In the genomic region with DNA sequence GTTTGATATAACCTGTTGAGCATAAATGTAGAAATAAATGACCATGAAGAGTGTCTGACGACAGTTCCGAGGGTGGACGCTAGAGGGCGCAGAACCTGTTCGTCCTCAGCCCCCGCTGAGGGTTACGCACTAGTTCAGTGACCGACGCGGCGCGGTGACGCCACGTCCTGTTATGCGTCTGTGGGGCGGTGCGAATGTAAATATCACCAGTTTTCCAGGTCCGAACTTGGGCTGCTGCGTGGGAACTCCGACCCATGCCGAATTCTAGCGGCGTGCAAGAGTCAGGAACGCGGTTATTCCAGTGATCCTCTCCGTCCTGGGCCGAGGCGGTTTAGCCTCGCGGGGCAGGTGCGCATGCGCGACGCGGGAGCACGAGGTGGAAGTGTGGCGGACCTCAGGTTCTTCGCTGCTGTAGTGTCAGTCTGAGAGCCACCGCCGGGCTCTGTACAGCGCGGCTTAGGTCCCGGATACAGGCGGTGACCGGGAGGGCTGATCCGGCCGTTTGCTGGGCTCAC, we compare ENCODE assay signal across 7 mouse cellular contexts. TPM values are rescaled to one million over a fixed set of nuclear protein-coding genes. Genes with fewer than 3 reads are reported as not detected.
DNase-seq lines count a peak whose midpoint lies in the region; ATAC-seq and TF ChIP-seq lines count a peak whose summit lies in the region.

A gene (plus strand): TSS at position 203 of the 515 bp plus-strand sequence.

- H3K4me1 ChIP-seq in embryonic facial prominence, embryonic 11.5 days (ENCODE audit: control insufficient read depth, insufficient read depth, low read length), result no peaks in the 10 kb centered on the region
- 0 out of 2 replicates have a peak, but pooled peaks cover 3% of the 10 kb centered on the region for H3K4me1 ChIP-seq in kidney, adult 2 months (ENCODE audit: control insufficient read depth, insufficient read depth, low read length)
- peaks cover 5% of the 10 kb centered on the region for H3K4me1 ChIP-seq in limb, embryonic 12.5 days (replicated peaks)
- peaks cover 15% of the 10 kb centered on the region for H3K4me1 ChIP-seq in midbrain, embryonic 15.5 days
- H3K4me1 ChIP-seq in spleen, adult 2 months (ENCODE audit: control insufficient read depth, insufficient read depth, insufficient read length), result no peaks in the 10 kb centered on the region; the same call in 1 of the 2 replicates

- WGBS in embryonic facial prominence, embryonic 11.5 days, result under 1% methylated on average over 47 of the region's 47 CpGs
- WGBS in kidney, adult 2 months, result under 1% methylated on average over 47 of the region's 47 CpGs
- under 1% methylated on average over 47 of the region's 47 CpGs for WGBS in limb, embryonic 12.5 days
- under 1% methylated on average over 47 of the region's 47 CpGs for WGBS in midbrain, embryonic 15.5 days
- WGBS in spleen, adult 2 months, result under 1% methylated on average over 47 of the region's 47 CpGs

- no peaks in the 10 kb centered on the region for H3K9me3 ChIP-seq in embryonic facial prominence, embryonic 11.5 days (replicated peaks; ENCODE audit: control insufficient read depth, low read length)
- H3K9me3 ChIP-seq in limb, embryonic 12.5 days, result no peaks in the 10 kb centered on the region
- no peaks in the 10 kb centered on the region for H3K9me3 ChIP-seq in midbrain, embryonic 15.5 days

- peak within 1 kb of the TSS; percentile 82 for H3K27ac ChIP-seq in embryonic facial prominence, embryonic 11.5 days (replicated peaks; ENCODE audit: low read depth, low read length)
- H3K27ac ChIP-seq in kidney, adult 2 months (ENCODE audit: insufficient read depth, low read depth, low read length), result peak within 1 kb of the TSS; percentile 98
- H3K27ac ChIP-seq in limb, embryonic 12.5 days, result peak within 1 kb of the TSS; percentile 96
- peak within 1 kb of the TSS; percentile 92 for H3K27ac ChIP-seq in midbrain, embryonic 15.5 days
- peak within 1 kb of the TSS; percentile 95 for H3K27ac ChIP-seq in spleen, adult 2 months (ENCODE audit: insufficient read depth, low read length)

- no peaks in the 10 kb centered on the region for H3K36me3 ChIP-seq in embryonic facial prominence, embryonic 11.5 days (replicated peaks; ENCODE audit: control insufficient read depth, insufficient read depth, low read depth, low read length)
- no peaks in the 10 kb centered on the region for H3K36me3 ChIP-seq in kidney, adult 2 months (ENCODE audit: control insufficient read depth, insufficient read depth, low read length)
- peaks cover 16% of the 10 kb centered on the region for H3K36me3 ChIP-seq in limb, embryonic 12.5 days
- H3K36me3 ChIP-seq in midbrain, embryonic 15.5 days (replicated peaks), result no peaks in the 10 kb centered on the region; the same call in 1 of the 2 replicates
- H3K36me3 ChIP-seq in spleen, adult 2 months (ENCODE audit: control insufficient read depth, insufficient read depth, low read length), result peaks cover 7% of the 10 kb centered on the region

- peak; percentile 97 for TF ChIP-seq CTCF in kidney, adult 2 months (conservative IDR thresholded peaks at IDR 0.05; ENCODE audit: insufficient read depth, insufficient read length, low read depth, low read length)
- TF ChIP-seq CTCF in spleen, adult 2 months (IDR thresholded peaks at IDR 0.05; ENCODE audit: extremely low read depth, insufficient read depth, insufficient read length, insufficient replicate concordance), result peak; percentile 92

- TF ChIP-seq POLR2A in kidney, adult 2 months (IDR thresholded peaks at IDR 0.05; ENCODE audit: low read depth, low read length), result no peak
- TF ChIP-seq POLR2A in spleen, adult 2 months (IDR thresholded peaks at IDR 0.05; ENCODE audit: low read depth, low read length), result no peak; the same call in none of the 2 replicates

- peak; percentile 94 for ATAC-seq in embryonic facial prominence, embryonic 11.5 days (replicated peaks; ENCODE audit: insufficient number of reproducible peaks, low FRiP score, low TSS enrichment, low read depth)
- ATAC-seq in limb, embryonic 12.5 days (ENCODE audit: insufficient number of reproducible peaks, insufficient read depth, low FRiP score, low TSS enrichment, low read depth), result peak; percentile 94
- peak; percentile 98 for ATAC-seq in midbrain, embryonic 15.5 days (replicated peaks)

- H3K4me3 ChIP-seq in embryonic facial prominence, embryonic 11.5 days (ENCODE audit: low read depth, low read length), result peak within 1 kb of the TSS; percentile 60
- peak within 1 kb of the TSS; percentile 83 for H3K4me3 ChIP-seq in kidney, adult 2 months (ENCODE audit: insufficient read depth, low read depth, low read length)
- peak within 1 kb of the TSS; percentile 68 for H3K4me3 ChIP-seq in limb, embryonic 12.5 days (replicated peaks)
- H3K4me3 ChIP-seq in midbrain, embryonic 15.5 days, result peak within 1 kb of the TSS; percentile 63
- peak within 1 kb of the TSS; percentile 74 for H3K4me3 ChIP-seq in spleen, adult 2 months (ENCODE audit: extremely low read depth, insufficient read depth, insufficient read length)

- H3K27me3 ChIP-seq in embryonic facial prominence, embryonic 11.5 days (ENCODE audit: control insufficient read depth, insufficient read depth, low read length), result no peaks in the 10 kb centered on the region
- no peaks in the 10 kb centered on the region for H3K27me3 ChIP-seq in kidney, adult 2 months (replicated peaks; ENCODE audit: control insufficient read depth, insufficient read depth, low read length)
- H3K27me3 ChIP-seq in limb, embryonic 12.5 days, result no peaks in the 10 kb centered on the region
- no peaks in the 10 kb centered on the region for H3K27me3 ChIP-seq in midbrain, embryonic 15.5 days (replicated peaks)
- H3K27me3 ChIP-seq in spleen, adult 2 months (ENCODE audit: control insufficient read depth, insufficient read depth, low read length), result no peaks in the 10 kb centered on the region

- DNase-seq in adrenal gland, postnatal 14 days, result peak; percentile 97
- peak; percentile 98 for DNase-seq in embryonic facial prominence, embryonic 11.5 days (ENCODE audit: low spot score)
- DNase-seq in heart, adult 18-20 months, result peak; percentile 95 to 98
- peak; percentile 96 for DNase-seq in kidney, adult 2 months
- peak; percentile 92 to 94 for DNase-seq in spleen, adult 2 months (ENCODE audit: low read depth in 1 of 2, low spot score in 2 of 2)

- H3K4me2 ChIP-seq in embryonic facial prominence, embryonic 11.5 days (ENCODE audit: low read depth, low read length), result peak within 1 kb of the TSS; percentile 66
- peak within 1 kb of the TSS; percentile 88 for H3K4me2 ChIP-seq in limb, embryonic 12.5 days
- H3K4me2 ChIP-seq in midbrain, embryonic 15.5 days, result peak within 1 kb of the TSS; percentile 80

- peak within 1 kb of the TSS; percentile 81 for H3K9ac ChIP-seq in embryonic facial prominence, embryonic 11.5 days (replicated peaks; ENCODE audit: low read length)
- peak within 1 kb of the TSS; percentile 75 for H3K9ac ChIP-seq in limb, embryonic 12.5 days (replicated peaks)
- H3K9ac ChIP-seq in midbrain, embryonic 15.5 days, result peak within 1 kb of the TSS; percentile 68

RNA-seq across cellular contexts. Expression of the gene that starts here (rescaled TPM):
- 35.8 and 37.1 TPM in 2 replicates for total RNA-seq in adrenal gland, postnatal 14 days (2021)
- polyA plus RNA-seq in embryonic facial prominence, embryonic 11.5 days (2014; fragmentation: Nextera tagmentation; extraction: Ambion mirVana), result 67.0 and 74.4 TPM in 2 replicates
- total RNA-seq in heart, adult 18-20 months (2021), result 10 to 100 TPM; 28.0 to 30.3 TPM
- 9.0 and 13.8 TPM in 2 replicates for polyA plus RNA-seq in kidney, adult 2 months (2012; rRNA removed)
- 50.1 and 51.2 TPM in 2 replicates for polyA plus RNA-seq in limb, embryonic 12.5 days (2016; fragmentation: Nextera tagmentation; extraction: Ambion mirVana)
- polyA plus RNA-seq in midbrain, embryonic 15.5 days (2015; fragmentation: Nextera tagmentation; extraction: Ambion mirVana), result 43.8 and 46.3 TPM in 2 replicates
- polyA plus RNA-seq in spleen, adult 2 months (2012; rRNA removed), result 3.0 and 4.7 TPM in 2 replicates

Comparison
In these comparisons a context has a peak if more than half of its experiments do, and no peak if none do; other contexts are left out.
1. Peak in every context shown above with its lines: DNase-seq, ATAC-seq, H3K4me3 ChIP-seq and H3K27ac ChIP-seq.